Mouse (Mus musculus) forebrain, embryonic 11.5 days (tissue): ENCODE data around the gene AI597479. TPM values are rescaled to one million over a fixed set of nuclear protein-coding genes. Genes with fewer than 3 reads are reported as not detected.

Experiments used
- ATAC-seq: fragments of 200-750 bp; cut with Nextera tagmentation; replicated peaks from 2 replicates; pipeline ENCODE4 v1.8.0; 2017; ENCODE audit warnings: moderate TSS enrichment; ENCODE audit not compliant: low FRiP score
- DNase-seq: peaks from one replicate; pipeline ENCODE4 v3.0.0-alpha.2; 2017; ENCODE audit warnings: low spot score
- H3K27ac ChIP-seq: fragments of 300-500 bp; sonication (generic); 2 replicates; pipeline ENCODE4 v1.5.1; 2014; ENCODE audit warnings: low read depth, low read length
- H3K27me3 ChIP-seq: fragments of 300-500 bp; sonication (generic); 2 replicates; pipeline ENCODE4 v1.6.1; 2014; ENCODE audit warnings: mild to moderate bottlenecking, low read length, mixed read lengths; ENCODE audit not compliant: control insufficient read depth, insufficient read depth
- H3K36me3 ChIP-seq: fragments of 300-500 bp; sonication (generic); 2 replicates; pipeline ENCODE4 v1.6.1; 2014; ENCODE audit warnings: mild to moderate bottlenecking, low read length, moderate library complexity, mixed read lengths; ENCODE audit not compliant: control insufficient read depth, insufficient read depth
- H3K4me1 ChIP-seq: fragments of 300-500 bp; sonication (generic); replicated peaks from 2 replicates; pipeline ENCODE4 v1.6.1; 2014; ENCODE audit warnings: low read length, mixed read lengths; ENCODE audit not compliant: control insufficient read depth, insufficient read depth
- H3K4me2 ChIP-seq: fragments of 300-500 bp; sonication (generic); 2 replicates; pipeline ENCODE4 v1.6.1; 2014; ENCODE audit warnings: low read depth, mild to moderate bottlenecking, low read length, moderate library complexity, mixed read lengths; ENCODE audit not compliant: severe bottlenecking
- H3K4me3 ChIP-seq: fragments of 300-500 bp; sonication (generic); 2 replicates; pipeline ENCODE4 v1.5.1; 2014; ENCODE audit warnings: low read depth, low read length
- H3K9ac ChIP-seq: fragments of 300-500 bp; sonication (generic); 2 replicates; pipeline ENCODE4 v1.6.1; 2014; ENCODE audit warnings: low read length
- H3K9me3 ChIP-seq: fragments of 300-500 bp; sonication (generic); 2 replicates; pipeline ENCODE4 v1.6.1; 2016; ENCODE audit warnings: low read length, mixed read lengths; ENCODE audit not compliant: control insufficient read depth
- WGBS: fragments of 180-500 bp; shearing (Covaris S2); extraction: QIAGEN DNeasy Blood & Tissue Kit; methylation state at CpG from one replicate; pipeline ENCODE4 v1.1.7; 2014; 5-methylcytosine and 5-hydroxymethylcytosine counted together
- polyA plus RNA-seq: library from polyadenylated mRNA; unstranded; fragments of >200 nt; fragmentation: Nextera tagmentation; extraction: Ambion mirVana; gene quantifications from 2 replicates; pipeline ENCODE4 v1.2.1, GENCODE M21; 2014

Gene AI597479
- polyA plus RNA-seq, 1 experiment from 2014 or later: 41.8 TPM

DNA sequence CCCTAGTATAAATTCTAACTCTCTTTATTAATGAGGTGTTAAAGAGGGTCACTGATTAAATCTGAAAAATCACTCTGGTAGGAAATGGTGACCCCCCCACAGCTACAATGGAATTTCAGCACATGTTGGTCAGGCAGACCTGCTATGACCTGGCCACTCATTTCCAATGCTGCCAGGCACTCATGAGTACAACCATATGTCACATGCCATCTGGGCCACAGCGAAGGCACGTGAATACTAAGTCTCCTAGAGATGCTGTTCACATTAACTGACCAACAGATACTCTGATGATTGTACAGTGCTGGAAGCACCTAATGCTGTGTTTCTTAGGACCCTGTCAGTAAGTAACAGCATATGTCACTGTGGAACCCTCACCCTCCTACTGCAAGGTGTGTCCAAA lies 23.7 kb upstream of the AI597479 start:
- Histone ChIP-seq H3K9ac (no peak overlapping the region), H3K9me3 (no peaks in the 10 kb centered on the region), H3K4me3 (no peak overlapping the region), H3K36me3 (no peaks in the 10 kb centered on the region), H3K4me2 (no peak overlapping the region), H3K27ac (no peak overlapping the region), H3K4me1 (no peaks in the 10 kb centered on the region), H3K27me3 (no peaks in the 10 kb centered on the region)
- WGBS: 95% methylated on average over 2 of the region's 2 CpGs
- ATAC-seq (no peak), DNase-seq (peak; percentile 19)

DNA sequence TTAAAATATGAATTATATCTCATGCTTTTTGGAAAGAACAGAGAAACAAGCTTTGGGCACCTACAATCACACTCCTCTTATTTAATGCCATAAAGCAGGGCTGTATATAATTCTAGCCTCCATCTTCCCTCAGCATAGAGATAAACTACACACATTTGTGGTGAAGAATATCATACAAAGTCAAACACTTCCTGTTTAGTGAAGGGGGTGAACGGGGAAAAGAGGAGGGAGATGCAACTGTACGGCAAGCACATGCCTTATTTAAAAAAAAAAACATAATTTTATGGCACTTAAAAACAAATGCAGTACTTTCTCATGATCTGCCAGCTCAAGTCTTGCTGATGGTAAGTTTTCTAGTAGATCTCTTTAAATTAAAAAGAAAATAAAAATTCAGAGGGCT lies 20.4 kb upstream of the AI597479 start:
- ATAC-seq (no peak), DNase-seq (no peak)
- Histone ChIP-seq H3K4me3 (no peak overlapping the region), H3K36me3 (no peaks in the 10 kb centered on the region), H3K4me1 (no peaks in the 10 kb centered on the region), H3K9ac (no peak overlapping the region), H3K27ac (no peak overlapping the region), H3K9me3 (no peaks in the 10 kb centered on the region), H3K27me3 (no peaks in the 10 kb centered on the region), H3K4me2 (no peak overlapping the region)
- 94% methylated on average over 2 of the region's 2 CpGs for WGBS

DNA sequence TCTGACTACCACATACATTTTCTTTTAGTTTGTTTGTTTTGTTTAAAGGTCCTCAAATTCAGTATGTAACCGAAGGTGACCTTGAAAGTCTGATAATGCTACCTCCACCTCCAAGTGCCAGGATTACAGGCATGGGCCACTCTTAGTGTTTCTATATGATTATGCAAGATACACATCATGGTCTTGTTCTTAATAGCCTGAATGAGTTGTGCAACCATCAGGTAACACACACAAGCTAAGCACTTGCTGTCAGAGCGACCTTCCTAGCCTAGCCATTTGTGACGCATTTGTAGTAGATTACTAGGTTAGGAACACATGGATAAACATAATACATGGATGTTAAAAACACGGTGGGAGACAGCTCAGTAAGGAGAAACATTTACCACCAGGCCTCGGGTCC lies 15.6 kb upstream of the AI597479 start:
- Histone ChIP-seq H3K4me1 (no peaks in the 10 kb centered on the region), H3K4me2 (no peak overlapping the region), H3K27ac (no peak overlapping the region), H3K4me3 (no peak overlapping the region), H3K9ac (no peak overlapping the region), H3K27me3 (no peaks in the 10 kb centered on the region), H3K9me3 (no peaks in the 10 kb centered on the region), H3K36me3 (no peaks in the 10 kb centered on the region)
- no peak for ATAC-seq
- WGBS: 91% methylated on average over 5 of the region's 5 CpGs
- DNase-seq: no peak

DNA sequence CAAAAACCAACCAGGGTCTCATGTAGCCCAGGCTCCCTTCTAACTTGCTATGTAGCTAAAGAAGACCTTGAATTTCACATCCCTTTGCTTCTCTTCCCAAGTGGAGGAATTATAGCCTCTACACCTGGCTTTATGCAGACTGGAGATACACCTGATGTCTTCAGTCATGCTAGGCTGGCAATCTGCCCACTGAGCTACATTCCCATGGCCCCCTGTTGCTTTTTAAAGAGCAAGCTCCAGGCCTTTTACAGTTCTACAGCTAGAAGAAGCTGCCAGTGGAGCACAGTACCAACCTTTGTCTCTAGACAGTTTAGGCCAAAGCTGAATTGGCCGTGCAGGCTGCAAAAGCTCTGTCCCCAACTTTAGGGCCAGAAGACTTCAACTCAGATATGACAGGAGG lies 8.1 kb upstream of the AI597479 start:
- Histone ChIP-seq H3K9ac (no peak overlapping the region), H3K27ac (no peak overlapping the region), H3K36me3 (no peaks in the 10 kb centered on the region), H3K9me3 (no peaks in the 10 kb centered on the region), H3K4me1 (0 out of 2 replicates have a peak, but pooled peaks cover 3% of the 10 kb centered on the region), H3K4me2 (no peak overlapping the region), H3K27me3 (no peaks in the 10 kb centered on the region), H3K4me3 (no peak overlapping the region)
- 84% methylated on average over 1 of the region's 1 CpGs for WGBS
- ATAC-seq (no peak), DNase-seq (no peak)

DNA sequence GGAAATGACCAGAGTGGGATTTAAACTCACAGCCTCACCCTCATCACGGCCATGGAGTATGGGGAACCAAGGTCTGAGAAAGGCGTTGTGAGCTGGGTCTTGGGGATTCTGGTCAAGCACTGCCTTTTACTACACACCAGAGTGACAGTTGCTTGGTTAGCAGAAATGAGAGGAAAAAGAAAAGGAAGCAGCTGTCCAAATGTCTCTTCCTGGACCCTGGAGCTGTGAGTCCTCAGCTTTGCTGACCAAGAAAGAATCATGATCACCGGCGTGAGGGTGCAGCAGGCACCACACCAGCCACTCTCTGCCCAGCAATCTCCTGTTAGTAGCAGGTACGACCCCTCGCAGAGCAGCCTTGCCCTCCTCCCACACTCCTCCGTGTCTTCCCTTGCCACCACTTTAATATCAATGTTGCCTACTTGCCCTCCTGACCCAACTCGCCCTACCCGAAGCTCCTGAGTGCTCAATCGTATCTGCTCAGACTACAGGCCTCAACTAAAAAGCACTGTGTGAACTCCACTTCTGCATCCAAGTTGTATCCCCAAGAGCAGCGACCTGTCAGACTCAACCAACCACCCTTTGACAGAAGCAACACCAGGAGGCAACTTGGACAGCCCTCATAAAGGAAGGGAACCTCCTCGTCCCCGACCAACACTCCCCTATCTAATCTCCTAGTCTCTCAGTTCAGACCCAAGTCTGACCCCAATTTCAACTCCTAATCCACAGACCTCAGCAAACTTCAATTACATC lies 7.0 kb upstream of the AI597479 start:
- peak overlapping the region; percentile 74 for H3K4me3 ChIP-seq
- ATAC-seq: peak; percentile 23; the same call in 1 of the 2 replicates
- H3K9ac ChIP-seq: peak overlapping the region; percentile 88
- no peaks in the 10 kb centered on the region for H3K27me3 ChIP-seq
- H3K4me1 ChIP-seq: 0 out of 2 replicates have a peak, but pooled peaks cover 3% of the 10 kb centered on the region
- no peaks in the 10 kb centered on the region for H3K9me3 ChIP-seq
- no peaks in the 10 kb centered on the region for H3K36me3 ChIP-seq
- 49% methylated on average over 13 of the region's 13 CpGs for WGBS
- DNase-seq: peak; percentile 54
- H3K4me2 ChIP-seq: peak overlapping the region; percentile 51
- H3K27ac ChIP-seq: no peak overlapping the region

DNA sequence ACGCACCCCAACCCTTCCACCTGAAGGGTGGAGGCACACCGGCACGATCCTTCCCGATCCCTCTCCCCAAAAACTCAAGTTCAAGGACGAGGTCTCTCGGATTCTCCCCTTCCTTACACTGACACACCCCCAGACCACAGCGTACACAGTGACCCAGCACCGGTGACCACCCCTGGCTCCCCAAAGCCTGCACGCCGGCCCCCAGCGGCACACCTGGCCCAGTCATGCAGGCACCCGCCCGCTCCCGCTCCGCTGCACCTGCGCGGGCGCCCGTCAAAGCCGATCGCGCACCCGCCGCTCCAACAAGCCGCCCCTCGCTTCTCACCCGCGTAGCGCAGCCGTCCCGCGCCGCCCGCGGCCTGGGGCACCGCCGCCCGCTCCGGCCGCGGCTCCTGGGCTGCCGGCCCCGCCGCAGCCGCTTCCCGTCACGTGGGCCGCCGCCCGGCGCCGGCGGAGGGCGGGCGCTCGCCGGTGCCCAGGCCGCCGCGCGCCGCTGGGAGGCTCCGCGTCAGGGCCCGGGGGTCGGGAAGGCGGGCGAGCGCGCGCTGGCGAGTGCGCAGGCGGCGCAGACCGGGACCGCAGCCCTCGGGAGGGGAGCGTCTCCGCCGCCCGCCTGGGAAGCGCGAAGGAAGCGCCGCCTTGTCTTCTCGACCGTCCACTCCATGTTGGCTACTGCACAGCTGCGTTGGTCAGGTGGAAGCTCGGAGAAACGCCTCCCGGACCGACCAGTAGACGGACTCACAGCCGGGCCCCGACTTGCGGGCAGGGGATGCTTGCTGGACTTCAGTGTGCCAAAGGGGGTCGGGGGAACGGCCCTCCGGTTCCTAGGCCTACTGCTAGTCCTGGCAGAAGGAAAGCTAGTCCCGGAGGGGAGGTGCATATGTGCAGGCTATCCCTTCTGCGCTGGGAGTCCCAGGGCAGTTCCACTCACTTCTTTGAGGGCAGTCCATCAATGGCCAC lies 6.2 kb upstream of the AI597479 start:
- DNase-seq (peak; percentile 77), ATAC-seq (peak; percentile 91)
- peak overlapping the region; percentile 72 for H3K27ac ChIP-seq
- under 1% methylated on average over 94 of the region's 102 CpGs for WGBS
- no peaks in the 10 kb centered on the region for H3K27me3 ChIP-seq
- peak overlapping the region; percentile 74 for H3K4me3 ChIP-seq
- H3K4me1 ChIP-seq: 0 out of 2 replicates have a peak, but pooled peaks cover 3% of the 10 kb centered on the region
- peak overlapping the region; percentile 51 for H3K4me2 ChIP-seq
- H3K36me3 ChIP-seq: no peaks in the 10 kb centered on the region
- no peaks in the 10 kb centered on the region for H3K9me3 ChIP-seq
- H3K9ac ChIP-seq: peak overlapping the region; percentile 88

DNA sequence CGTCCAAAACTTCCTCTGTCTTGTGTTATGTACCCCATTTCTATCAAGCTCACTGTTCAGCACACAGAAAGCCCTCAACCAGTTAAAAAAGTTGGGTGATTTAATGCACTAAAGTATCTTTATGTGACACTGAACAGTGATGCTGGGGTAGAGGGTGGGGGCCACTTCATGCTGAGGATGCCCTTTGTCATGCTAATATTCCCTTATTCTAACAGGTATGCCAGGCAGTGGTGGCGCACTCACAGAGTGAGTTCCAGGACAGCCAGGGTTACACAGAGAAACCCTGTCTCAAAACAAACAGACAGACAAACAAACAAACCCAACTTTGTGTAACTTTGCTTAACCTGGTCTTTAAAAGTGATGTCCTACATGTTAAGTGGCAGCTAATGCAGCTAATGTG lies 4.3 kb upstream of the AI597479 start:
- no peak overlapping the region for H3K4me2 ChIP-seq
- no peak overlapping the region for H3K9ac ChIP-seq
- H3K9me3 ChIP-seq: no peaks in the 10 kb centered on the region
- ATAC-seq (no peak), DNase-seq (no peak)
- H3K4me3 ChIP-seq: no peak overlapping the region
- H3K4me1 ChIP-seq: 0 out of 2 replicates have a peak, but pooled peaks cover 3% of the 10 kb centered on the region
- H3K36me3 ChIP-seq: no peaks in the 10 kb centered on the region
- 83% methylated on average over 2 of the region's 2 CpGs for WGBS
- H3K27me3 ChIP-seq: no peaks in the 10 kb centered on the region
- no peak overlapping the region for H3K27ac ChIP-seq

DNA sequence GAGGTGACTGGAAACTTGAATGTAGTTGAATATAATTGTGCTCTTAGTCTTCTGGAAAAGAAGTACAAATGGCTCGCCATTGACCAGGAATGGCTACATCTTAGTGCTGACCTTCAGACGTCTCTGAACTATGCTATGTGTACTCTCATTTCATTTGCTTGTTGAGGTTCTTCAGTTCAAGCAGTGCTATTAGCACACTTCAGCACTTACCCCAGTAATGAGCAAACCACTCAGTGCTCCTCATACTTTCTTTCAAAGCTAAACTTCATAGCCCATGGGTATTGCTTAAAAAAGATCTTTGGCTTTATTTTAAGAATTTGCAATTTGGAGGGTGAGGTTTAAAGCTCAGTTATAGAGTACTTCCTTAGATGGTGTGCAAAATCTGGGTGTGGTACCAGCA lies 10.2 kb downstream of the AI597479 start:
- Histone ChIP-seq H3K9ac (no peak overlapping the region), H3K9me3 (no peaks in the 10 kb centered on the region), H3K36me3 (no peaks in the 10 kb centered on the region; the same call in 1 of the 2 replicates), H3K4me1 (no peaks in the 10 kb centered on the region), H3K27ac (no peak overlapping the region), H3K27me3 (no peaks in the 10 kb centered on the region), H3K4me3 (no peak overlapping the region), H3K4me2 (no peak overlapping the region)
- DNase-seq (no peak), ATAC-seq (no peak)
- 69% methylated on average over 2 of the region's 2 CpGs for WGBS
